Mouse (Mus musculus): ENCODE measurements around the gene Dctn2.
A peak's percentile ranks its signal among the peaks of the same experiment; 100 is the strongest.

Dctn2 gene

DNA sequence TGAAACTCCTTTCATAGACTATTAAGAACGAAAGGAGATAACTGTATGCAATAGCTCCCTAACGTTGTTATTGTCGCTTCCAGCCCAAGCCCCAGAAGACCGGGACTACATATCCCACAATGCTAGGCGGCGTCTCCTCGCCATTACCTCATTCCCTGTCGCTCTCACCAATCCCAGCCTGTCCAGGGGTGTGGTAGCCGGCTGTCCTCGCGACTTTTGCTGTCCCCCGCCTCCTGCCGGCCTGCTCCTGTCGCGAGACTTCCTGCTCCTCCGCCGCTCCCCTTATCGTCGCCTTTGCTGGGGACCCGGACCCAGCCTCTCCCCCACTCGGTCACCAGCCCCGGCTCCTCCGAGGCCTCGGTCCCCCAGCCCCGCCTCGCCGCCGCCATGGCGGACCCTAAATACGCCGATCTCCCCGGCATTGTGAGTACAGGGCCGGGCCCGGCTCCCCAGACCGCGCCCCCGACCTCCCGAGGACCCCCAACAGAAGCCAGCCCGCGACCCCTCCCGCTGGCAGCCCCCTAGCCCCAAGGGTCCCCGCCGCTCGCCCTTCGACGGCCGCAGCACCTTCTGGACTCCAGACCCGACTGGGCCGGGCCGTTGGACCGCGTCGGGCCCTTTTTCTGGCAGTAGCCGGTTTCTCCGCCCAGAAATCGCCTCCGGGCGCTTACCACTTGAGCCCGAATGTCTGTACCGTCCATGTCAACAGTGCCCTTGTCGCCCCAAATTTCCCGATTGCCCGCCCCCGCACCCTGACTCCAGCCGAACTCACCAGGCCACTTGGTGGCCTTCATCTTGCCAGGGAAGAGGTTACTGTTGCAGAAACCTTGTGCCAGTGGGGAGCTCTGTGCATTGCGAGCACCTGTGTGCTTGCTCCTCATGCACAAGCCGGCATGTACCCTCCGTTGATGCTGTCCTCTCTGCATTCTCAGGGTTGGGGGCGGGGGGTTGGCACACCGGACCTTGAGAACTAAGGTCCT is at the start of gene Dctn2:
Gene Dctn2 (plus strand): TSS at position 257 of the 980 bp plus-strand sequence.
- peak; percentile 97 for DNase-seq (ENCODE audit: low read depth, low spot score)

DNA sequence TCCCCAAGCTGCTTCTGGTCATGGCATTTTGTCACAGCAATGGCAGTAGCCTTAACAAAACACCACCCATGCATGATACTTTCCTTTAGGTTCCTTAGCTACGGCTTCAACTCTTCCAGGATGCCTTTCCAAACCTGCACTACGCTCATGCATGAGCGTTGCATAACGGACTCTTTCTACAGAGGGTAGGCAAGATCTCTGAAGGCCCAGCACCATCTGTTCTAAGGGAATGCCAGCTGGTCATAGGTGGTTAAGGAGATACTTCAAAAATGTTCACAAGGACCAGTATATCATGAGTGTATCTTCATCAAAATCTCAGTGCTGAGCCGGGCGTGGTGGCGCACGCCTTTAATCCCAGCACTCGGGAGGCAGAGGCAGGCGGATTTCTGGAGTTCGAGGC is 49.7 kb upstream of the Dctn2 start:
- DNase-seq (ENCODE audit: low read depth, low spot score) = no peak

GRCm38 (mm10) chr10:127217177-127217576 is 49.0 kb upstream of the Dctn2 start:
- DNase-seq (ENCODE audit: low read depth, low spot score) = no peak

DNA sequence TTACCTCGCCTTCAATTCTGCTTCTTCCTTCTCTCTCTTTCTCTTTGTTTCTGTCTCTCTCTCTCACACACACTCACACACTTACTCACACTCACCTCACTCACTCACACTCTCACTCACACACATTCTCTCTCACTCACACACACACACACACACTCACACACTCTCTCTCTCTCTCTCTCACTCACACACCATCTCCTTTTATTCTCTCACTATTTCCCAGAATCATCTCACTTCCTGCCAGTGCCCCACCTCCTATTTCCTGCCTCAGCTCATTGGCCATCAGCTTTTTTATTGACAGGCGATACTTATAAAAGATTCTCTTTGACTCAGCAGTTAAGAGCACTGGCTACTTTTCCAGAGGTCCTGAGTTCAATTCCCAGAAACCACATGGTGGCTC is 47.8 kb upstream of the Dctn2 start:
- DNase-seq (ENCODE audit: low read depth, low spot score) = no peak

- DNase-seq (ENCODE audit: low read depth, low spot score) = peak; percentile 76
Measured at GRCm38 (mm10) chr10:127225213-127225612, 41.0 kb upstream of the Dctn2 start.

- no peak for DNase-seq (ENCODE audit: low read depth, low spot score)
Measured at GRCm38 (mm10) chr10:127225732-127226131, 40.4 kb upstream of the Dctn2 start.

DNA sequence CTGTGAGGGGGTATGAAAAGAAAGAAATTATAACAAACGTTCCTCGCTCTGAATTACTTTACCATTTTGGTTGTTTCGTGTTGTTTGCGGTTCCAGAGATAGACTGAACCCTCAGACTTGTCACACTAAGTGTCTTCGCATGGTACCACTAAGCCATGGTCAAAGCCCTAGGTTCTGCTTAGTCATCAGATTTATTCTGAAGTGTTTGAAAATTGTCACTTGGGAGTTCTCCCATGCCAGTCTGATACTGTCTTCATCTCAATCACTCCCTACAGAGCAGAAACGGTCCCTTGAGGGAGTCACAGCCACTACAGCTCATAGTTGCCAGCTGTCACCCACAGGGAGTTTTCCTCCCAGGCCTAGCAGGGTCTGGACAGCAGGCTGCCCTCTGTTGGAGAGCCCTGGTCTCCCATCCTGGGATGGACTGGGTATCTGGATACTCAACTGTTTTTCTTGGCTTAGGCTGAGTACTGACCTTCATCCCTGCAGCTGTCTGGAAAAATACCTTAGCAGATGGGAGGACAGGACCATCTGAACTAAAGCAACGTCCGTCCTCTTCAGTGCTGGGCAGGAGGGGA is 39.8 kb upstream of the Dctn2 start:
- no peak for DNase-seq (ENCODE audit: low read depth, low spot score)

DNA sequence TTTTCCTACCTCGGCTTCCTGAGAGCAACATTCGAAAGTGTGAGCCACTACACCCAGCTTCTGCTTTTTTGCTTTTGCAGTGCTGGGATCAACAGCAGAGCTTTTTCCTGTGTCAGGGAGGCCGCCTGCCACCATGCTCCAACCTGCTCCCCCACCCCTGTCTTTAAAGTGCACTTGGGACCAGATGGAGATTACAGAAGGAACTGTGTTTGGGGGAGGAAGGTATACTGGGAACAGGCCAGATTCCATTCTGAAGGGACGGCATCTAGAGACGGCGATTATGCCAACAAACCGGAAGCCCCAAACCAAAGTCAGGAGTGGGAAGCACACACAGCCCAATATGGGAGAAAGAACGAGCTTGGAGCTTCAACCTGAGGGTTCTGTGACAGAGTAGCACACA is 39.0 kb upstream of the Dctn2 start:
- no peak for DNase-seq (ENCODE audit: low read depth, low spot score)

DNA sequence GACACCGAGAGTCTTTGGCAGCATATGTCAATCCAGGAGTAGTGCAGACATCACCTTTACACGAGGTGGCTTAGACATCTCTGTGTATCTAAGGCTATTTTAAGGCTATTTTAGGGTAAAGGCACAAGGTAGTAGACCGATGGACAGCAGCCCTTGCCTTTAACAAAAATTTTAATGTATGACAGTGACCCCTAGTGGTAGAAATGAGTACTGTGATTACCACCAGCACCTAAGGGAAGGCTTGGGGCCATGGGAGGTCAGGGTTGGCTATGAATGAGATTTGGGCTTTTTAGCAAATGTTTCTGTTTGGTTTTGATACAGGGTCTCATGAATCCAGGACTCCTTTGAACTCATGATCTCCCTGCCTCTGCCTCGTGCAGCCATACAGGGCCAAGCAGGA is 37.3 kb upstream of the Dctn2 start:
- DNase-seq (ENCODE audit: low read depth, low spot score) = peak; percentile 76

GRCm38 (mm10) chr10:127230693-127231092 is 35.5 kb upstream of the Dctn2 start:
- DNase-seq (ENCODE audit: low read depth, low spot score) = peak; percentile 53

GRCm38 (mm10) chr10:127231741-127232140 is 34.4 kb upstream of the Dctn2 start:
- no peak for DNase-seq (ENCODE audit: low read depth, low spot score)

DNA sequence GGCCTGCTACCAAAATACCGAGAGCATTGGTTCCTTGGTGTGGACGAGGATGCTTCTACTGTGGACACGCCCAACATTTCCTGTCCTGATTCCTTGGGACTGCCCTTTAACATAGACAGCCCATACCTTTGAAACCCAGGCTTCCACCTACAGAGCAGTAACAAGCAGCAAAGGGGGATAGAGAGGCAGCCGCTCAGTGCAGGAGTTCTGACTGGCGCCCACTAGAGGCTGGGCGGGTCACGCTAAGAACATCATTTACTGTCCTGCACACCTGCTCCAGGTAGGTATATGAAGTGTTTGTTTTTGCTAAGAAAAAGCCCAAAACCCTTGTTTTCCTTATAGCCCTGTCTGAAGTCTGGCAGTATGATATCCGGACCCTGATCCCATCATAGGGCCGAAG is 33.0 kb upstream of the Dctn2 start:
- DNase-seq (ENCODE audit: low read depth, low spot score) = peak; percentile 85

- no peak for DNase-seq (ENCODE audit: low read depth, low spot score)
Measured at GRCm38 (mm10) chr10:127236541-127236940, 29.6 kb upstream of the Dctn2 start.

DNA sequence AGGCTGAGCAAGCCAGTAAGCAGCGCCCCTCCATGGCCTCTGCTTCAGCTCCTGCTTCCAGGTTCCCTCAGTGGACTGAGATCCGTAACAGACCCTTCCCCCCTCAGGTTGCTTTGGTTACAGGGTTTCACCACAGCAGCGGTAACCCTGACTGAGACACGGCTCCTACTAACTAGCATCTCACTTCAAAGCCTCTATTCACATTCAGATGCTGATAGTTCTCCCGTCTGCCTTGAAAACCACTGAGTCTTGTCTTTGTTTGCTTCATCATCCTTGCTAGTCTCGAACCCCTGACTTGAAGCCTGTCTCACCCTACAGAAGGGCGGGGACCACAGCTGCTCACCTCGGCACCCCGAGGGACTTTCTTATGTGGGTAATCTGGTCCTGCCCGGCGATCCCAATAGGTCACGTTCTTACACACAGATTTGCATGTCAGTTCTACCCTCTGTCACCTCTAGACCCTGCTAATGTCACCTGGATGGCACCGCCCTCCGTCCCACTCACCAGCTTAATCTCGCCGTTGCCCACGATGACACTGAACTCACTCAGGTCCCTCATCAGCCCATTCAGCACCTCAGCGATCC is 27.8 kb upstream of the Dctn2 start:
- DNase-seq (ENCODE audit: low read depth, low spot score) = peak; percentile 92

GRCm38 (mm10) chr10:127250810-127251209 is 15.4 kb upstream of the Dctn2 start:
- DNase-seq (ENCODE audit: low read depth, low spot score) = no peak

DNA sequence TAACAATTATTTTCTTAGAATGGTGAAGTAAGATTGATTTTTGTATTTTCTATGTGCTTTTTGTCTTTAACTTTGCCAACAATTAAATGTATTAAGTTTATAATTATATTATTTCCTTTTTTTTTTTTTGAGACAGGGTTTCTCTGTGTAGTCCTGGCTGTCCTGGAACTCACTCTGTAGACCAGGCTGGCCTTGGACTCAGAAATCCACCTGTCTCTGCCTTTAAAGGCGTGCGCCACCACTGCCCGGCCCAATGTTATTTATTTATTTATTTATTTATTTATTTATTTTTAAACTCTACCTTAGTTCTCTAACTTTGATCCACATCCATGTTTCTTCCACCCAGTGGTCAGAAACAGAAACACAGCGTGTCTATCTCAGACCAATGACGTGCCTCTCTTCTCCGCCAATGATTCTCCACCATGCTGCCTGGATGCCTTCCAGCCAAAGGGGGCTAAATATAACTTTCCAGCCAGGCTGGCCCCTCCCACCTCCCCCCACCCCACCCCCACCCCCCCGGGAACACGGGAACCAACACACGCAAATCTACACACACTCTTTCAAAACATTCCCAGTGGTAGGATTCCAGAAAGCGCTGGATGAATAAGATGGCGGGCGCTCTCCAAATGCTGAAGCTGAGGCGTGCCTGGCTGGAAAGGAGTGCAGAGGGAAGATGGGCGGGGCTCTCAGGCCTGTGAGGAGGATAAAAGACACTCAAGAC is 10.4 kb upstream of the Dctn2 start:
- peak; percentile 82 for DNase-seq (ENCODE audit: low read depth, low spot score)

GRCm38 (mm10) chr10:127257790-127258189 is 8.4 kb upstream of the Dctn2 start:
- DNase-seq (ENCODE audit: low read depth, low spot score) = no peak

DNA sequence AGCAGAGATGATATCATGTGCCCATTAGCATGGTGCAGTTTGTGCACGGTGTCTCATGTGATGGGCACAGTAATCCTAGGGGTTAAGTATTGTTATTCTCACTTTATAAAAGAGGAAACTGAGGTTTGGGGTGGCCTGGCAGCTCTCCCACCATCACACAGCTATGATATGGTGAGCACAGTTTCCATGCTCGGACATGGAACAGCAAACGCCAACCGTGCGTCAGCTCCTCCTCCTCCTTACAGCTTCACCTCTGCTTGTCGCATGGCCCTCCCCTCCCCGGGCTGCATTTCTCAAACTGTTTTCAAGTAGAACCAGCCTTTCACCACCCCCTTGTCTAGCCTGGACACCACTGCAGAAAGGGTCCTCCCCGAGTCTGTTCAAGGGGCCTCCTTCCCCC is 7.7 kb upstream of the Dctn2 start:
- no peak for DNase-seq (ENCODE audit: low read depth, low spot score)

- DNase-seq (ENCODE audit: low read depth, low spot score) = peak; percentile 57
Measured at GRCm38 (mm10) chr10:127261706-127262547, 4.2 kb upstream of the Dctn2 start.

- DNase-seq (ENCODE audit: low read depth, low spot score) = peak; percentile 40
Measured at GRCm38 (mm10) chr10:127262548-127263398, 3.4 kb upstream of the Dctn2 start, which contains the start of gene Kif5a. Gene Kif5a, minus strand, starts transcription at chr10:127263348.

All from ES-CJ7 (cell line).